Mouse (Mus musculus): ENCODE results near the gene Zcchc10.

DNA sequence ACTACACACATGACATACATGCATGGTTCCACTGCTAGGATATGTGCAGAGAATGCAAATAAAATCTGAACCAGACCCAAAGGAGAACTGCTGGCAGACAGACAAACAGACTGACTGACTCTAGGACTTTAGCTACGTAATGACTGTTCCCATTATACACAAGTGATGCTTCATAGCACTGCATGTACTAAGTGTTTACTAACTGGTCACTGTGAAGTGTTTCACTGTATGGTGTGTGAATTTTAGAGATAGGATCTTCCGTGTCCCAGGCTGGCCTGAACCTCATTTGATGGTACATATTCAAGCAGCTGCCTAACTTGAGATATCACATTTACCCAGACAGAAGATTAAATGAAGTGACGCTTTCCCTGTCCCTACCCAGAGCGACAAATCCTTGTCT is 46.1 kb upstream of the Zcchc10 start:
- TF ChIP-seq CTCF (IDR thresholded peaks at IDR 0.05; ENCODE audit: control insufficient read depth, insufficient read depth, insufficient replicate concordance, low read depth, low read length) (no peak), POLR2A (IDR thresholded peaks at IDR 0.05; ENCODE audit: control insufficient read depth, low read depth, low read length) (no peak)

All from testis, adult 2 months (tissue).